Mouse (Mus musculus): ENCODE measurements around the gene Sprr2k. TPM values are rescaled to one million over a fixed set of nuclear protein-coding genes. Genes with fewer than 3 reads are reported as not detected.
"Not testable (repeated sequence)": the region's sequence is repeated elsewhere in the genome, so short reads cannot be mapped to it uniquely, and the experiment has no call there.

Sprr2k gene
- polyA plus RNA-seq, 1 experiment from 2014 or later = not detected

- Histone ChIP-seq H3K4me1 (no peaks in the 10 kb centered on the region), H3K27ac (replicated peaks) (no peak overlapping the region), H3K27me3 (replicated peaks) (no peaks in the 10 kb centered on the region), H3K36me3 (no peaks in the 10 kb centered on the region), H3K4me3 (no peak overlapping the region), H3K4me2 (no peak overlapping the region), H3K9me3 (no peaks in the 10 kb centered on the region), H3K9ac (no peak overlapping the region)
- WGBS = 64% methylated on average over 2 of the region's 2 CpGs
- no peak for ATAC-seq (ENCODE audit: extremely low read depth, insufficient number of reproducible peaks, low FRiP score, low TSS enrichment)
Measured at GRCm38 (mm10) chr3:92470111-92470510, 37.7 kb downstream of the Sprr2k start.

GRCm38 (mm10) chr3:92481249-92481648 is 48.9 kb downstream of the Sprr2k start:
- H3K4me1 ChIP-seq; H3K27me3 ChIP-seq (replicated peaks); ATAC-seq (ENCODE audit: extremely low read depth, insufficient number of reproducible peaks, low FRiP score, low TSS enrichment); H3K4me3 ChIP-seq; H3K27ac ChIP-seq (replicated peaks); H3K36me3 ChIP-seq; H3K4me2 ChIP-seq; H3K9ac ChIP-seq; H3K9me3 ChIP-seq: not testable (repeated sequence)

Other genes starting within 250 kb of the Sprr2k start
- gene Sprr2a1, start 216.8 kb upstream of the Sprr2k start, polyA plus RNA-seq (2015; fragmentation: Nextera tagmentation; extraction: Ambion mirVana) = not detected in 2 replicates
- gene Sprr2a2, start 216.7 kb upstream of the Sprr2k start, polyA plus RNA-seq (2015; fragmentation: Nextera tagmentation; extraction: Ambion mirVana) = 1.6 and 2.0 TPM in 2 replicates
- not detected in 2 replicates for gene Sprr2a3, start 147.2 kb upstream of the Sprr2k start, polyA plus RNA-seq (2015; fragmentation: Nextera tagmentation; extraction: Ambion mirVana)
- not detected in 2 replicates for gene Sprr2b, start 116.0 kb upstream of the Sprr2k start, polyA plus RNA-seq (2015; fragmentation: Nextera tagmentation; extraction: Ambion mirVana)
- not detected in 2 replicates for gene Sprr2d, start 93.4 kb upstream of the Sprr2k start, polyA plus RNA-seq (2015; fragmentation: Nextera tagmentation; extraction: Ambion mirVana)
- gene Sprr2e, start 80.4 kb upstream of the Sprr2k start, polyA plus RNA-seq (2015; fragmentation: Nextera tagmentation; extraction: Ambion mirVana) = not detected in 2 replicates
- not detected in 2 replicates for gene Sprr2f, start 67.4 kb upstream of the Sprr2k start, polyA plus RNA-seq (2015; fragmentation: Nextera tagmentation; extraction: Ambion mirVana)
- gene Sprr2h, start 46.9 kb upstream of the Sprr2k start, polyA plus RNA-seq (2015; fragmentation: Nextera tagmentation; extraction: Ambion mirVana) = not detected in 2 replicates
- not detected in 2 replicates for gene Sprr2i, start 24.6 kb upstream of the Sprr2k start, polyA plus RNA-seq (2015; fragmentation: Nextera tagmentation; extraction: Ambion mirVana)
- gene Sprr2j-ps, start 14.5 kb upstream of the Sprr2k start, polyA plus RNA-seq (2015; fragmentation: Nextera tagmentation; extraction: Ambion mirVana) = not detected in 2 replicates
- 6.5 and 6.8 TPM in 2 replicates for gene Gm9774, start 3.2 kb upstream of the Sprr2k start, polyA plus RNA-seq (2015; fragmentation: Nextera tagmentation; extraction: Ambion mirVana)
- gene Sprr1b, start 6.2 kb downstream of the Sprr2k start, polyA plus RNA-seq (2015; fragmentation: Nextera tagmentation; extraction: Ambion mirVana) = not detected in 2 replicates
- gene Sprr3, start 26.1 kb downstream of the Sprr2k start, polyA plus RNA-seq (2015; fragmentation: Nextera tagmentation; extraction: Ambion mirVana) = not detected in 2 replicates
- gene Sprr1a, start 53.3 kb downstream of the Sprr2k start, polyA plus RNA-seq (2015; fragmentation: Nextera tagmentation; extraction: Ambion mirVana) = 0.19 and 0.31 TPM in 2 replicates
- not detected in 2 replicates for gene Sprr4, start 67.9 kb downstream of the Sprr2k start, polyA plus RNA-seq (2015; fragmentation: Nextera tagmentation; extraction: Ambion mirVana)
- not detected in 2 replicates for gene 2310046K23Rik, start 101.9 kb downstream of the Sprr2k start, polyA plus RNA-seq (2015; fragmentation: Nextera tagmentation; extraction: Ambion mirVana)
- gene Ivl, start 141.2 kb downstream of the Sprr2k start, polyA plus RNA-seq (2015; fragmentation: Nextera tagmentation; extraction: Ambion mirVana) = not detected in 2 replicates
- gene Smcp, start 156.4 kb downstream of the Sprr2k start, polyA plus RNA-seq (2015; fragmentation: Nextera tagmentation; extraction: Ambion mirVana) = not detected in 2 replicates
- not detected in 2 replicates for gene 2210017I01Rik, start 174.9 kb downstream of the Sprr2k start, polyA plus RNA-seq (2015; fragmentation: Nextera tagmentation; extraction: Ambion mirVana)
- gene Lce6a, start 189.1 kb downstream of the Sprr2k start, polyA plus RNA-seq (2015; fragmentation: Nextera tagmentation; extraction: Ambion mirVana) = not detected in 2 replicates
- not detected in 2 replicates for gene Lce1a1, start 215.7 kb downstream of the Sprr2k start, polyA plus RNA-seq (2015; fragmentation: Nextera tagmentation; extraction: Ambion mirVana)
- not detected in 2 replicates for gene Lce1b, start 224.3 kb downstream of the Sprr2k start, polyA plus RNA-seq (2015; fragmentation: Nextera tagmentation; extraction: Ambion mirVana)
- gene Lce1a2, start 237.7 kb downstream of the Sprr2k start, polyA plus RNA-seq (2015; fragmentation: Nextera tagmentation; extraction: Ambion mirVana) = not detected in 2 replicates
- gene Lce1c, start 246.7 kb downstream of the Sprr2k start, polyA plus RNA-seq (2015; fragmentation: Nextera tagmentation; extraction: Ambion mirVana) = not detected in 2 replicates